Comparison of ENCODE assay signal across 21 mouse cellular contexts in genomic region chr8:92783906-92784610, GRCm38 (mm10). TPM values are rescaled to one million over a fixed set of nuclear protein-coding genes. Genes with fewer than 3 reads are reported as not detected.
DNase-seq lines count a peak whose midpoint lies in the region; ATAC-seq and TF ChIP-seq lines count a peak whose summit lies in the region.
"Had no signal": no experiment of that assay in that cellular context is flagged by ENCODE, and none has a peak within 500 bp of the region (broad histone marks: within the 10 kb centered on the region; RNA-seq: fewer than 3 reads in every experiment).

No protein-coding gene starts in this region.

- H3K27me3 ChIP-seq in embryonic facial prominence, embryonic 14.5 days (replicated peaks; ENCODE audit: control insufficient read depth, insufficient read depth, low read length) = no peaks in the 10 kb centered on the region
- 0 out of 2 replicates have a peak, but pooled peaks cover 5% of the 10 kb centered on the region for H3K27me3 ChIP-seq in embryonic facial prominence, embryonic 10.5 days (replicated peaks; ENCODE audit: low read depth, poor library complexity, severe bottlenecking)
- H3K27me3 ChIP-seq in heart, adult 2 months (ENCODE audit: control insufficient read depth, insufficient read depth, low read length) = no peaks in the 10 kb centered on the region
- H3K27me3 ChIP-seq: embryonic facial prominence, embryonic 12.5 days; heart, embryonic 12.5 days; intestine, embryonic 15.5 days had no signal

- H3K4me3 ChIP-seq in embryonic facial prominence, embryonic 14.5 days (ENCODE audit: low read depth, low read length) = no peak overlapping the region
- H3K4me3 ChIP-seq in embryonic facial prominence, embryonic 10.5 days = no peak overlapping the region
- H3K4me3 ChIP-seq in heart, adult 2 months = no peak overlapping the region
- H3K4me3 ChIP-seq: embryonic facial prominence, embryonic 12.5 days; forebrain, embryonic 12.5 days; heart, embryonic 12.5 days; hindbrain, embryonic 13.5 days; intestine, embryonic 15.5 days had no signal

- intact Hi-C loops in heart, postnatal 10 days (cut with DNase I) = no loop called here
- intact Hi-C loops in heart, adult 2 months (cut with DNase I) = no loop called here

- no peak for TF ChIP-seq POLR2A in heart, adult 2 months (IDR thresholded peaks at IDR 0.05; ENCODE audit: insufficient read depth, low read depth, low read length)

- H3K4me2 ChIP-seq in embryonic facial prominence, embryonic 14.5 days (ENCODE audit: low read depth, low read length) = no peak overlapping the region
- H3K4me2 ChIP-seq: embryonic facial prominence, embryonic 12.5 days; forebrain, embryonic 12.5 days; heart, embryonic 12.5 days; hindbrain, embryonic 13.5 days; intestine, embryonic 15.5 days had no signal

- no peak for TF ChIP-seq EP300 in heart, adult 2 months (IDR thresholded peaks at IDR 0.05; ENCODE audit: insufficient read depth, low read depth, low read length)

- TF ChIP-seq CTCF in heart, adult 2 months (IDR thresholded peaks at IDR 0.05) = no peak

- H3K79me2 ChIP-seq in heart, adult 2 months (replicated peaks; ENCODE audit: control insufficient read depth, insufficient read depth, low read length) = no peaks in the 10 kb centered on the region

- H3K9me3 ChIP-seq in embryonic facial prominence, embryonic 14.5 days (ENCODE audit: control insufficient read depth, low read length) = peaks cover 5% of the 10 kb centered on the region; the same call in 1 of the 2 replicates
- H3K9me3 ChIP-seq in embryonic facial prominence, embryonic 10.5 days = peaks cover 7% of the 10 kb centered on the region
- H3K9me3 ChIP-seq: embryonic facial prominence, embryonic 12.5 days; forebrain, embryonic 12.5 days; heart, embryonic 12.5 days; hindbrain, embryonic 13.5 days; intestine, embryonic 15.5 days had no signal

- WGBS in embryonic facial prominence, embryonic 14.5 days = 51% methylated on average over 3 of the region's 3 CpGs
- 60% methylated on average over 3 of the region's 3 CpGs for WGBS in embryonic facial prominence, embryonic 10.5 days
- 63% methylated on average over 3 of the region's 3 CpGs for WGBS in heart, adult 2 months

- no peak overlapping the region for H3K27ac ChIP-seq in embryonic facial prominence, embryonic 14.5 days (replicated peaks; ENCODE audit: low read depth, low read length)
- H3K27ac ChIP-seq in embryonic facial prominence, embryonic 10.5 days (replicated peaks) = no peak overlapping the region
- H3K27ac ChIP-seq in heart, adult 2 months = no peak overlapping the region
- H3K27ac ChIP-seq: embryonic facial prominence, embryonic 12.5 days; forebrain, embryonic 12.5 days; hindbrain, embryonic 13.5 days; intestine, embryonic 15.5 days had no signal

- DNase-seq in embryonic facial prominence, embryonic 14.5 days (ENCODE audit: low spot score) = peak; percentile 22
- no peak for DNase-seq in embryonic facial prominence, embryonic 10.5 days (ENCODE audit: low spot score)
- peak; percentile 10 to 14 for DNase-seq in heart, postnatal 10 days
- DNase-seq in heart, adult 2 months = no peak
- peak; percentile 12 for DNase-seq in urinary bladder, postnatal 14 days (ENCODE audit: low spot score)
- no peak for DNase-seq in urinary bladder, postnatal 10 days (ENCODE audit: low spot score)
- DNase-seq in skeletal muscle tissue, adult 2 months (ENCODE audit: low read depth, low spot score) = peak; percentile 55
- DNase-seq in thymus, postnatal 25 days = no peak
- DNase-seq: adrenal gland, adult 2 months; adrenal gland, postnatal 36 days; cerebellum, adult 2 months; cerebellum, postnatal 10 days; embryo, embryonic 11 days; gastrocnemius, postnatal 36 days; kidney, adult 18-20 months had no signal

- H3K36me3 ChIP-seq in embryonic facial prominence, embryonic 14.5 days (ENCODE audit: control insufficient read depth, insufficient read depth, low read length) = no peaks in the 10 kb centered on the region
- H3K36me3 ChIP-seq in embryonic facial prominence, embryonic 10.5 days (replicated peaks) = no peaks in the 10 kb centered on the region
- H3K36me3 ChIP-seq in heart, adult 2 months (ENCODE audit: control insufficient read depth, insufficient read depth, low read length) = no peaks in the 10 kb centered on the region
- H3K36me3 ChIP-seq: embryonic facial prominence, embryonic 12.5 days; forebrain, embryonic 12.5 days; heart, embryonic 12.5 days; hindbrain, embryonic 13.5 days; intestine, embryonic 15.5 days had no signal

- no peak overlapping the region for H3K9ac ChIP-seq in embryonic facial prominence, embryonic 14.5 days (ENCODE audit: low read depth, low read length)
- H3K9ac ChIP-seq in heart, adult 2 months (ENCODE audit: low read depth, low read length) = no peak overlapping the region
- H3K9ac ChIP-seq: embryonic facial prominence, embryonic 12.5 days; forebrain, embryonic 12.5 days; heart, embryonic 12.5 days; hindbrain, embryonic 13.5 days; intestine, embryonic 15.5 days had no signal

- ATAC-seq in embryonic facial prominence, embryonic 14.5 days (ENCODE audit: low read depth) = no peak
- ATAC-seq: forebrain, embryonic 16.5 days; intestine, embryonic 15.5 days had no signal

- H3K4me1 ChIP-seq in embryonic facial prominence, embryonic 14.5 days (ENCODE audit: control insufficient read depth, insufficient read depth, low read length) = peaks cover 4% of the 10 kb centered on the region; the same call in 1 of the 2 replicates
- H3K4me1 ChIP-seq in embryonic facial prominence, embryonic 10.5 days = peaks cover 11% of the 10 kb centered on the region
- no peaks in the 10 kb centered on the region for H3K4me1 ChIP-seq in heart, adult 2 months (ENCODE audit: control insufficient read depth, insufficient read depth, low read length)
- H3K4me1 ChIP-seq: hindbrain, embryonic 13.5 days; intestine, embryonic 15.5 days had no signal

RNA-seq across cellular contexts. Expression of gene Mmp2, which starts 43.0 kb away (rescaled TPM):
- polyA plus RNA-seq in embryonic facial prominence, embryonic 14.5 days (2014; fragmentation: Nextera tagmentation; extraction: Ambion mirVana) = 330 and 352 TPM in 2 replicates
- 103 and 120 TPM in 2 replicates for polyA plus RNA-seq in embryonic facial prominence, embryonic 10.5 days (2016; fragmentation: Nextera tagmentation; extraction: Ambion mirVana)
- total RNA-seq in heart, postnatal 10 days (2021) = 100 to 1,000 TPM; 187 to 198 TPM
- total RNA-seq in heart, adult 2 months (2021) = 10 to 100 TPM; 53.9 to 70.9 TPM
- 67.4 and 113 TPM in 2 replicates for polyA plus RNA-seq in heart, adult 2 months (2012; rRNA removed)

Comparison
In these comparisons a context has a peak if more than half of its experiments do, and no peak if none do; other contexts are left out.
1. DNase-seq: peak in embryonic facial prominence, embryonic 14.5 days (single experiment), heart, postnatal 10 days (2 of 2), urinary bladder, postnatal 14 days (single experiment) and skeletal muscle tissue, adult 2 months (single experiment); none in embryonic facial prominence, embryonic 10.5 days (single experiment), heart, adult 2 months (0 of 2), urinary bladder, postnatal 10 days (single experiment) and thymus, postnatal 25 days (single experiment).